Mouse (Mus musculus): ENCODE measurements around the gene Fcgrt. TPM values are rescaled to one million over a fixed set of nuclear protein-coding genes. Genes with fewer than 3 reads are reported as not detected.

Fcgrt gene
- polyA plus RNA-seq, 1 experiment = 244 TPM

GRCm38 (mm10) chr7:45125144-45125600 is 21.5 kb upstream of the Fcgrt start:
- no peak overlapping the region for H3K4me3 ChIP-seq (ENCODE audit: insufficient read depth, low read depth, low read length)
- H3K4me1 ChIP-seq (ENCODE audit: control insufficient read depth, insufficient read depth, low read length) = peaks cover 23% of the 10 kb centered on the region
- peaks cover 14% of the 10 kb centered on the region; the same call in 1 of the 2 replicates for H3K36me3 ChIP-seq (ENCODE audit: control insufficient read depth, insufficient read depth, low read length)
- H3K27me3 ChIP-seq (replicated peaks; ENCODE audit: control insufficient read depth, insufficient read depth, low read length) = no peaks in the 10 kb centered on the region
- TF ChIP-seq CTCF (conservative IDR thresholded peaks at IDR 0.05; ENCODE audit: insufficient read depth, insufficient read length, low read depth, low read length) = no peak
- TF ChIP-seq POLR2A (IDR thresholded peaks at IDR 0.05; ENCODE audit: low read depth, low read length) = no peak
- H3K27ac ChIP-seq (ENCODE audit: insufficient read depth, low read depth, low read length) = no peak overlapping the region
- WGBS = 45% methylated on average over 7 of the region's 7 CpGs
- no peak for DNase-seq

DNA sequence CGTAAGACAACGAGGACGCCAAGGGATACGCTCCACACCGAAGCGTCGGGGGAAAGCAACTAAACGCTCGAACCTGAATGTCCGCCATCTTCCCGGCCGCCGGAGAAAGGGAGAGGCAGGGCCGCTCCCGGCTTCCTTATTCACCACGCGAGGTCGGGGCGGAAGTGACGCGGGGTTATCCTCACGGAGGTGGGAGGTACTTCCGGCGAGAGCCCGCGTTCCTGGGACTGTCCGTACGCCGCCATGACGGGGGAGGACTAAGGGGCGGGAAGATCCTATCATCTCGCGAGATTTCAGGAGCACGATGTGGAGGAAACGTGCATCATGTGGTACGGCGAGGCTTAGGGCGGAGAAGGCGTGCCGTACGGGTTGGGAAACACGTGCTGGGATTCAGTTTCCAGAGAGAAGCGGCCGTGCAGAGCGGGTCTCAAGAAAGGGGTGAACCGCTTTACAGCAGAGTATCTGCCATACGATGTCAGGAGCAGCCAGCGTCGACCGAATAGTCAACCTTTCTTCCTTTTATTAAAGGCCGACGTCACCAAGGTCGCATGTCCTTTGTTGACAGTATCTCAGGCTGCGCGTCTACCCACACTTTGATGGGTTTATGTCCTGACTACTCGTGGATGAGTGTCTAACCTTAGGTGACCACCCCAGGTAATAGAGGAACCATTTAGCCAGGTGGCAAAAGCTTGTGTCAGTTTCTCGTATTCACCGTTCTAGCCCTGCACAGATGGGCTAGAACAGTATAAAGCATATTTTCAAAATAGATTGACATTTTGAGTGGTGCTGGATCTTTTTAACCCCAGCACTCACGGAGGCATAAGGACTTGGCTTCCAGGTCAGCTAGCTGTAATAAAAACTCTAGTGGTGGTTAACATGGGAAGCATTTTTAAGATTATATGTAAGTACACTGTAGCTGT is 20.8 kb upstream of the Fcgrt start, which contains the start of gene Rps11:
Gene Rps11, minus strand, starts transcription at position 216 of the 920 bp plus-strand sequence.
- TF ChIP-seq CTCF (conservative IDR thresholded peaks at IDR 0.05; ENCODE audit: insufficient read depth, insufficient read length, low read depth, low read length) (0 out of 2 replicates have a peak, but pooled peaks have one; percentile 2), POLR2A (IDR thresholded peaks at IDR 0.05; ENCODE audit: low read depth, low read length) (peak; percentile 66)
- Histone ChIP-seq H3K4me1 (ENCODE audit: control insufficient read depth, insufficient read depth, low read length) (peaks cover 20% of the 10 kb centered on the region), H3K36me3 (ENCODE audit: control insufficient read depth, insufficient read depth, low read length) (peaks cover 14% of the 10 kb centered on the region; the same call in 1 of the 2 replicates), H3K4me3 (ENCODE audit: insufficient read depth, low read depth, low read length) (peak within 1 kb of the TSS; percentile 91), H3K27ac (ENCODE audit: insufficient read depth, low read depth, low read length) (peak within 1 kb of the TSS; percentile 92), H3K27me3 (replicated peaks; ENCODE audit: control insufficient read depth, insufficient read depth, low read length) (no peaks in the 10 kb centered on the region)
- WGBS = 2% methylated on average over 59 of the region's 59 CpGs
- peak; percentile 100 for DNase-seq

GRCm38 (mm10) chr7:45123186-45123570 is 19.5 kb upstream of the Fcgrt start:
- H3K4me3 ChIP-seq (ENCODE audit: insufficient read depth, low read depth, low read length) = peak overlapping the region; percentile 91
- H3K27me3 ChIP-seq (replicated peaks; ENCODE audit: control insufficient read depth, insufficient read depth, low read length) = no peaks in the 10 kb centered on the region
- WGBS = 10% methylated on average over 12 of the region's 12 CpGs
- TF ChIP-seq POLR2A (IDR thresholded peaks at IDR 0.05; ENCODE audit: low read depth, low read length) (no peak), CTCF (conservative IDR thresholded peaks at IDR 0.05; ENCODE audit: insufficient read depth, insufficient read length, low read depth, low read length) (no peak)
- DNase-seq = no peak
- H3K4me1 ChIP-seq (ENCODE audit: control insufficient read depth, insufficient read depth, low read length) = peaks cover 18% of the 10 kb centered on the region
- peaks cover 14% of the 10 kb centered on the region; the same call in 1 of the 2 replicates for H3K36me3 ChIP-seq (ENCODE audit: control insufficient read depth, insufficient read depth, low read length)
- 0 out of 2 replicates have a peak overlapping the region, but pooled peaks have one; percentile 92 for H3K27ac ChIP-seq (ENCODE audit: insufficient read depth, low read depth, low read length)

GRCm38 (mm10) chr7:45122561-45123185 is 19.0 kb upstream of the Fcgrt start:
- TF ChIP-seq POLR2A (IDR thresholded peaks at IDR 0.05; ENCODE audit: low read depth, low read length) = no peak
- no peak for TF ChIP-seq CTCF (conservative IDR thresholded peaks at IDR 0.05; ENCODE audit: insufficient read depth, insufficient read length, low read depth, low read length)
- no peak for DNase-seq
- WGBS = 72% methylated on average over 15 of the region's 15 CpGs
- H3K36me3 ChIP-seq (ENCODE audit: control insufficient read depth, insufficient read depth, low read length) = peaks cover 14% of the 10 kb centered on the region; the same call in 1 of the 2 replicates
- H3K27ac ChIP-seq (ENCODE audit: insufficient read depth, low read depth, low read length) = no peak overlapping the region
- H3K4me1 ChIP-seq (ENCODE audit: control insufficient read depth, insufficient read depth, low read length) = peaks cover 18% of the 10 kb centered on the region
- peak overlapping the region; percentile 91 for H3K4me3 ChIP-seq (ENCODE audit: insufficient read depth, low read depth, low read length)
- no peaks in the 10 kb centered on the region for H3K27me3 ChIP-seq (replicated peaks; ENCODE audit: control insufficient read depth, insufficient read depth, low read length)

DNA sequence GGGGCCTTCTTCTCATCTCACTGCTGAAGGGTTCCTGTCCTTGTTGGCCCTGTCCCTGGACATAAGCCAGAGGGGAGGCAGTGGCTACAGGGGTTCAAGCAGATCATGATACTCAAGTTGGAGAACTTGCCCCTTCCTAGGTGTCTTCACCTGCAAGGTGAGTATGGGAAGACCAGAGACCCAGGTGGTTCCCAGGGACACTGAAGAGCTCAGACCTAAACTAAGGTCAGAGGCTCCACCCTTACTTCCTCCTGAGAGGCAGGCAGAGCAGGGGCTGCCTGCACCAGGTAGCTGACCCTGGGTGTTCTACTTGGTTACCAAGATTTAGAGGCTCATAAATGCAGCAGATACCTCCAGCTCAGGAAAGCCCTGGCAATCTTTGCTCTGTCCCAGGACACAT is 18.3 kb upstream of the Fcgrt start:
- no peak for DNase-seq
- Histone ChIP-seq H3K4me1 (ENCODE audit: control insufficient read depth, insufficient read depth, low read length) (peaks cover 13% of the 10 kb centered on the region), H3K27me3 (replicated peaks; ENCODE audit: control insufficient read depth, insufficient read depth, low read length) (no peaks in the 10 kb centered on the region), H3K27ac (ENCODE audit: insufficient read depth, low read depth, low read length) (peak overlapping the region; percentile 40; the same call in 1 of the 2 replicates), H3K4me3 (ENCODE audit: insufficient read depth, low read depth, low read length) (peak overlapping the region; percentile 12; the same call in 1 of the 2 replicates), H3K36me3 (ENCODE audit: control insufficient read depth, insufficient read depth, low read length) (peaks cover 12% of the 10 kb centered on the region; the same call in 1 of the 2 replicates)
- TF ChIP-seq POLR2A (IDR thresholded peaks at IDR 0.05; ENCODE audit: low read depth, low read length) = no peak
- no peak for TF ChIP-seq CTCF (conservative IDR thresholded peaks at IDR 0.05; ENCODE audit: insufficient read depth, insufficient read length, low read depth, low read length)

- Histone ChIP-seq H3K36me3 (ENCODE audit: control insufficient read depth, insufficient read depth, low read length) (peaks cover 9% of the 10 kb centered on the region; the same call in 1 of the 2 replicates), H3K27me3 (replicated peaks; ENCODE audit: control insufficient read depth, insufficient read depth, low read length) (no peaks in the 10 kb centered on the region), H3K4me1 (ENCODE audit: control insufficient read depth, insufficient read depth, low read length) (peaks cover 11% of the 10 kb centered on the region), H3K4me3 (ENCODE audit: insufficient read depth, low read depth, low read length) (peak overlapping the region; percentile 12; the same call in 1 of the 2 replicates), H3K27ac (ENCODE audit: insufficient read depth, low read depth, low read length) (peak overlapping the region; percentile 40; the same call in 1 of the 2 replicates)
- WGBS = 43% methylated on average over 8 of the region's 8 CpGs
- peak; percentile 81 for DNase-seq
- TF ChIP-seq CTCF (conservative IDR thresholded peaks at IDR 0.05; ENCODE audit: insufficient read depth, insufficient read length, low read depth, low read length) = no peak
- peak; percentile 7 for TF ChIP-seq POLR2A (IDR thresholded peaks at IDR 0.05; ENCODE audit: low read depth, low read length)
These were observed 17.8 kb upstream of the Fcgrt start for GRCm38 (mm10) chr7:45121404-45121803.

Data from kidney, adult 2 months (tissue).